Mouse (Mus musculus): ENCODE results near the gene Vps25.

DNA sequence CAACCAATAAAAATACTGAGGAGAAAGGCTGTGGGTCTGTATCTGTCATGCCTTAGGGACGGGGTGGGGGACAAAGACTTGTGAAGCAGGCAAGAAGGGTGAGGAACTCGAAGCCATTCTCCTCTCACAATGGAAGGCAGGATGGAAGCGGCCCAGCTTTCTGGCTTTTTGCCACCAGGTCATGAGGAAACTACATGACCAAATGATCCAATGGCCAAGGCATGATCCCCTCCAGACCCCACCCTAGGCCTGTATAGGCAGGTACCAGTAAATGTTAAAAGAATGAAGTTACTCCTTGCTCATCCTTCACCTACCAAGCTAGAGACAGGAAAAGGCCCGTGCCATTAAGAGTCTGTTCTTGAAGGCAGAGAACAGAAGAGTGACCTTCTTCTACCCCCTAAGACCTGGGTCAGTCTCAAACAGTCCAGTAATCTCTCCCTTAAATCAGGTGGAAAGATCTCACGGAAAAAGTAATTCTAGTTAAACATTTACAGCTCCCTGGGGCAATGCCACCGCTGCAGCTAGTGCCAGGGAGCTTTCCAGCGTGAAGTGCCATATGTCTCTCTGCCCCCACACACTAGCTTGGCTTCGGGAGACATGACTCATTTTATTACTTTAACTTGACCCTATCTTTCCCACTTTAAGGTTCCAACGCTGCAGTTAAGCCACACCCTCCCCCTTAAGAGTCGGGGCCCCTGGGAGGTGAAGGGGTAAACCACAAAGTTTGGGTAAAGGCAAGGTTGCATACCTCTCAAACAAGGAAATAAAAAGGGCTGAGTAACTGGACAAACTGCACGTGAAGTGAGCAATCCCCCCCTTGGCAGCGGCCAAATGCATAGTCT lies 24.1 kb downstream of the Vps25 start:
- TF ChIP-seq POLR2A (IDR thresholded peaks at IDR 0.05; ENCODE audit: borderline replicate concordance, extremely low read depth, low read depth, low read length) (no peak), CTCF (IDR thresholded peaks at IDR 0.05; ENCODE audit: insufficient read depth, low read length) (no peak)

Measured in lung, adult 2 months (tissue).